Mouse (Mus musculus) liver, embryonic 13.5 days (tissue): ENCODE data around the gene Snapc3. TPM values are rescaled to one million over a fixed set of nuclear protein-coding genes. Genes with fewer than 3 reads are reported as not detected.
A peak's percentile ranks its signal among the peaks of the same experiment; 100 is the strongest.
"Not testable (repeated sequence)": the region's sequence is repeated elsewhere in the genome, so short reads cannot be mapped to it uniquely, and the experiment has no call there.

Experiments used
- ATAC-seq: fragments of 200-750 bp; cut with Nextera tagmentation; 2 replicates; pipeline ENCODE4 v1.8.0; 2017; ENCODE audit warnings: low read depth, mild to moderate bottlenecking, moderate number of reproducible peaks, moderate library complexity
- DNase-seq: peaks from one replicate; pipeline ENCODE4 v3.0.0; 2022
- H3K27ac ChIP-seq: fragments of 300-500 bp; sonication (generic); 2 replicates; pipeline ENCODE4 v1.5.1; 2015; ENCODE audit warnings: moderate library complexity, mild to moderate bottlenecking, inconsistent platforms
- H3K27me3 ChIP-seq: fragments of 300-500 bp; sonication (generic); 2 replicates; pipeline ENCODE4 v1.6.1; 2015; ENCODE audit warnings: mild to moderate bottlenecking, inconsistent platforms
- H3K36me3 ChIP-seq: fragments of 300-500 bp; sonication (generic); 2 replicates; pipeline ENCODE4 v1.6.1; 2015; ENCODE audit warnings: mild to moderate bottlenecking, inconsistent platforms
- H3K4me1 ChIP-seq: fragments of 300-500 bp; sonication (generic); replicated peaks from 2 replicates; pipeline ENCODE4 v1.6.1; 2015; ENCODE audit warnings: inconsistent platforms
- H3K4me2 ChIP-seq: fragments of 300-500 bp; sonication (generic); 2 replicates; pipeline ENCODE4 v1.6.1; 2015; ENCODE audit warnings: inconsistent platforms, mild to moderate bottlenecking, moderate library complexity
- H3K4me3 ChIP-seq: fragments of 300-500 bp; sonication (generic); replicated peaks from 2 replicates; pipeline ENCODE4 v1.5.1; 2015; ENCODE audit warnings: mild to moderate bottlenecking, inconsistent platforms
- H3K9ac ChIP-seq: fragments of 300-500 bp; sonication (generic); 2 replicates; pipeline ENCODE4 v1.6.1; 2015; ENCODE audit warnings: mild to moderate bottlenecking, inconsistent platforms
- H3K9me3 ChIP-seq: fragments of 300-500 bp; sonication (generic); replicated peaks from 2 replicates; pipeline ENCODE4 v1.6.1; 2016; ENCODE audit warnings: inconsistent platforms
- WGBS: fragments of 180-500 bp; shearing (Covaris S2); methylation state at CpG from one replicate; pipeline ENCODE4 v1.1.7; 2015; ENCODE audit not compliant: insufficient replicate concordance; 5-methylcytosine and 5-hydroxymethylcytosine counted together
- polyA plus RNA-seq: library from polyadenylated mRNA; unstranded; fragments of >200 nt; fragmentation: Nextera tagmentation; extraction: Ambion mirVana; gene quantifications from 2 replicates; pipeline ENCODE4 v1.2.1, GENCODE M21; 2015

Snapc3 gene
- polyA plus RNA-seq, 1 experiment from 2014 or later = 12.3 TPM

- H3K9me3 ChIP-seq = no peaks in the 10 kb centered on the region
- no peak overlapping the region for H3K4me2 ChIP-seq
- no peaks in the 10 kb centered on the region for H3K4me1 ChIP-seq
- H3K4me3 ChIP-seq = no peak overlapping the region
- DNase-seq = no peak
- no peak for ATAC-seq
- WGBS = 85% methylated on average over 5 of the region's 5 CpGs
- H3K27ac ChIP-seq = no peak overlapping the region
- H3K9ac ChIP-seq = no peak overlapping the region
- no peaks in the 10 kb centered on the region for H3K27me3 ChIP-seq
- peaks cover 72% of the 10 kb centered on the region for H3K36me3 ChIP-seq
Observed at GRCm38 (mm10) chr4:83460106-83460505, 42.6 kb downstream of the Snapc3 start.

- H3K27ac ChIP-seq = no peak overlapping the region
- no peaks in the 10 kb centered on the region for H3K27me3 ChIP-seq
- no peak overlapping the region for H3K4me2 ChIP-seq
- no peaks in the 10 kb centered on the region for H3K9me3 ChIP-seq
- H3K9ac ChIP-seq = no peak overlapping the region
- no peak for ATAC-seq
- H3K4me3 ChIP-seq = no peak overlapping the region
- no peak for DNase-seq
- peaks cover 71% of the 10 kb centered on the region for H3K36me3 ChIP-seq
- no peaks in the 10 kb centered on the region for H3K4me1 ChIP-seq
- 72% methylated on average over 7 of the region's 7 CpGs for whole genome bisulfite sequencing
Observed at GRCm38 (mm10) chr4:83464827-83465226, 47.3 kb downstream of the Snapc3 start.

GRCm38 (mm10) chr4:83467615-83468014 is 50.1 kb downstream of the Snapc3 start:
- Histone ChIP-seq H3K27ac (no peak overlapping the region), H3K9ac (no peak overlapping the region), H3K9me3 (no peaks in the 10 kb centered on the region), H3K4me1 (no peaks in the 10 kb centered on the region), H3K36me3 (peaks cover 85% of the 10 kb centered on the region), H3K4me3 (no peak overlapping the region), H3K27me3 (no peaks in the 10 kb centered on the region), H3K4me2 (no peak overlapping the region)
- ATAC-seq (no peak), DNase-seq (no peak)
- 85% methylated on average over 7 of the region's 7 CpGs for WGBS

GRCm38 (mm10) chr4:83468208-83468607 is 50.7 kb downstream of the Snapc3 start:
- Histone ChIP-seq H3K4me3 (no peak overlapping the region), H3K9ac (no peak overlapping the region), H3K9me3 (no peaks in the 10 kb centered on the region), H3K36me3 (peaks cover 85% of the 10 kb centered on the region), H3K27me3 (no peaks in the 10 kb centered on the region), H3K4me2 (no peak overlapping the region), H3K27ac (no peak overlapping the region), H3K4me1 (no peaks in the 10 kb centered on the region)
- no peak for ATAC-seq
- WGBS = 84% methylated on average over 3 of the region's 3 CpGs
- DNase-seq = no peak

- H3K9me3 ChIP-seq = no peaks in the 10 kb centered on the region
- H3K4me2 ChIP-seq = peak overlapping the region; percentile 82
- peak overlapping the region; percentile 96 for H3K27ac ChIP-seq
- peak overlapping the region; percentile 93 for H3K4me3 ChIP-seq
- WGBS = 27% methylated on average over 12 of the region's 12 CpGs
- H3K27me3 ChIP-seq = no peaks in the 10 kb centered on the region
- ATAC-seq (no peak), DNase-seq (no peak)
- peaks cover 21% of the 10 kb centered on the region for H3K4me1 ChIP-seq
- peaks cover 38% of the 10 kb centered on the region for H3K36me3 ChIP-seq
- peak overlapping the region; percentile 94 for H3K9ac ChIP-seq
Observed at GRCm38 (mm10) chr4:83485250-83485649, 67.7 kb downstream of the Snapc3 start.

GRCm38 (mm10) chr4:83485735-83486116 is 68.2 kb downstream of the Snapc3 start:
- Histone ChIP-seq H3K27ac (peak overlapping the region; percentile 96), H3K4me3 (peak overlapping the region; percentile 93), H3K9ac (peak overlapping the region; percentile 94), H3K4me2 (peak overlapping the region; percentile 82), H3K36me3 (peaks cover 35% of the 10 kb centered on the region), H3K9me3 (no peaks in the 10 kb centered on the region), H3K27me3 (no peaks in the 10 kb centered on the region), H3K4me1 (peaks cover 21% of the 10 kb centered on the region)
- ATAC-seq = peak; percentile 86
- peak; percentile 87 for DNase-seq
- under 1% methylated on average over 37 of the region's 40 CpGs for WGBS

- H3K27ac ChIP-seq = peak within 1 kb of the TSS; percentile 96
- H3K4me3 ChIP-seq = peak within 1 kb of the TSS; percentile 93
- WGBS = under 1% methylated on average over 55 of the region's 86 CpGs
- peaks cover 30% of the 10 kb centered on the region for H3K36me3 ChIP-seq
- ATAC-seq (peak; percentile 82), DNase-seq (peak; percentile 80)
- peak within 1 kb of the TSS; percentile 94 for H3K9ac ChIP-seq
- no peaks in the 10 kb centered on the region for H3K9me3 ChIP-seq
- H3K27me3 ChIP-seq = no peaks in the 10 kb centered on the region
- peak within 1 kb of the TSS; percentile 82 for H3K4me2 ChIP-seq
- peaks cover 21% of the 10 kb centered on the region for H3K4me1 ChIP-seq
Observed at GRCm38 (mm10) chr4:83486117-83486901, 68.8 kb downstream of the Snapc3 start, which contains the start of gene Psip1. Gene Psip1 (minus strand): TSS chr4:83486459.

- peaks cover 6% of the 10 kb centered on the region; the same call in 1 of the 2 replicates for H3K36me3 ChIP-seq
- peaks cover 17% of the 10 kb centered on the region for H3K4me1 ChIP-seq
- DNase-seq (no peak), ATAC-seq (no peak)
- 45% methylated on average over 5 of the region's 5 CpGs for WGBS
- no peak overlapping the region for H3K9ac ChIP-seq
- no peak overlapping the region for H3K4me2 ChIP-seq
- no peak overlapping the region for H3K27ac ChIP-seq
- H3K4me3 ChIP-seq = no peak overlapping the region
- no peaks in the 10 kb centered on the region for H3K27me3 ChIP-seq
- no peaks in the 10 kb centered on the region for H3K9me3 ChIP-seq
Observed at GRCm38 (mm10) chr4:83489121-83489520, 71.6 kb downstream of the Snapc3 start.

- H3K4me2 ChIP-seq = no peak overlapping the region
- H3K9me3 ChIP-seq = no peaks in the 10 kb centered on the region
- H3K9ac ChIP-seq = no peak overlapping the region
- WGBS = 71% methylated on average over 1 of the region's 1 CpGs
- DNase-seq = no peak
- H3K36me3 ChIP-seq = no peaks in the 10 kb centered on the region
- H3K4me3 ChIP-seq = no peak overlapping the region
- ATAC-seq = no peak
- H3K27ac ChIP-seq = no peak overlapping the region
- H3K27me3 ChIP-seq = no peaks in the 10 kb centered on the region
- no peaks in the 10 kb centered on the region for H3K4me1 ChIP-seq
Observed at GRCm38 (mm10) chr4:83493112-83493511, 75.6 kb downstream of the Snapc3 start.

- WGBS = 73% methylated on average over 5 of the region's 5 CpGs
- not testable (repeated sequence) for ATAC-seq, H3K4me3 ChIP-seq, H3K9me3 ChIP-seq, H3K27ac ChIP-seq, H3K4me1 ChIP-seq, H3K36me3 ChIP-seq, DNase-seq, H3K4me2 ChIP-seq, H3K27me3 ChIP-seq, H3K9ac ChIP-seq
Observed at GRCm38 (mm10) chr4:83497013-83497412, 79.5 kb downstream of the Snapc3 start.

GRCm38 (mm10) chr4:83500154-83501036 is 82.9 kb downstream of the Snapc3 start:
- no peak overlapping the region for H3K27ac ChIP-seq
- no peaks in the 10 kb centered on the region for H3K4me1 ChIP-seq
- no peak overlapping the region for H3K9ac ChIP-seq
- peak overlapping the region; percentile 20 for H3K4me2 ChIP-seq
- H3K4me3 ChIP-seq = no peak overlapping the region
- peaks cover 9% of the 10 kb centered on the region; the same call in 1 of the 2 replicates for H3K27me3 ChIP-seq
- H3K36me3 ChIP-seq = no peaks in the 10 kb centered on the region
- DNase-seq (no peak), ATAC-seq (no peak)
- H3K9me3 ChIP-seq = no peaks in the 10 kb centered on the region
- WGBS = 19% methylated on average over 22 of the region's 22 CpGs
